12 mouse cellular contexts compared by ENCODE assay signal in the genomic region with DNA sequence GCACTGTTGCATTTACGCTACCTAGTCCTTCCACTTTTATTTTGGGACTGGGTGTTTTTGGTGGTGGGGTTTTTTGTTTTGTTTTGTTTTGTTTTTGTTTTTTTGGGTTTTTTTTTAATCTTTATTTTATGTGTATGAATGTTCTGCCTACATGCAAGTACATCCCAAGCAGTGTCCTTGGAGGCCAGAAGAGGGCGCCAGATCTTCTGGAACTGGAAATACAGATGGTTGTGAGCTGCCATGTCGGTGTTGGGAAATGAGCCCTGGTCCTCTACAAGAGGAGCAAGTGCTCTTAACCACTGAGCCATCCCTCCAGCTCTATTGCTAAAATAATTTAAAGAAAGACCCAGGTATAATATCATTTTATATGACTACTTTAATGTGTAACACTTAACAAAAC. TPM values are rescaled to one million over a fixed set of nuclear protein-coding genes. Genes with fewer than 3 reads are reported as not detected.
DNase-seq lines count a peak whose midpoint lies in the region; ATAC-seq and TF ChIP-seq lines count a peak whose summit lies in the region.
"Had no signal": no experiment of that assay in that cellular context is flagged by ENCODE, and none has a peak within 500 bp of the region (broad histone marks: within the 10 kb centered on the region; RNA-seq: fewer than 3 reads in every experiment).

No protein-coding gene starts in this region.

- H3K36me3 ChIP-seq in hindbrain, embryonic 11.5 days (ENCODE audit: control insufficient read depth, insufficient read depth, low read length): no peaks in the 10 kb centered on the region
- peaks cover 22% of the 10 kb centered on the region for H3K36me3 ChIP-seq in hindbrain, embryonic 12.5 days
- no peaks in the 10 kb centered on the region for H3K36me3 ChIP-seq in thymus, adult 2 months (ENCODE audit: control insufficient read depth, insufficient read depth, low read length)
- H3K36me3 ChIP-seq: embryonic facial prominence, embryonic 13.5 days; midbrain, embryonic 10.5 days had no signal

- H3K27ac ChIP-seq in hindbrain, embryonic 11.5 days (ENCODE audit: low read depth, low read length): no peak overlapping the region
- H3K27ac ChIP-seq in hindbrain, embryonic 12.5 days: no peak overlapping the region
- no peak overlapping the region for H3K27ac ChIP-seq in thymus, adult 2 months (ENCODE audit: control insufficient read depth, insufficient read depth, low read length)
- H3K27ac ChIP-seq: embryonic facial prominence, embryonic 13.5 days; midbrain, embryonic 10.5 days had no signal

- H3K9me3 ChIP-seq in hindbrain, embryonic 11.5 days (ENCODE audit: control insufficient read depth, low read length): no peaks in the 10 kb centered on the region
- no peaks in the 10 kb centered on the region for H3K9me3 ChIP-seq in hindbrain, embryonic 12.5 days (replicated peaks)
- H3K9me3 ChIP-seq: embryonic facial prominence, embryonic 13.5 days; midbrain, embryonic 10.5 days had no signal

- intact Hi-C loops in left cerebral cortex, postnatal 14 days (cut with DNase I): no loop called here

- no peaks in the 10 kb centered on the region for H3K4me1 ChIP-seq in hindbrain, embryonic 11.5 days (replicated peaks; ENCODE audit: control insufficient read depth, insufficient read depth, low read length)
- no peaks in the 10 kb centered on the region for H3K4me1 ChIP-seq in hindbrain, embryonic 12.5 days
- no peaks in the 10 kb centered on the region for H3K4me1 ChIP-seq in thymus, adult 2 months (replicated peaks; ENCODE audit: control insufficient read depth, insufficient read depth, low read length)
- H3K4me1 ChIP-seq: embryonic facial prominence, embryonic 13.5 days; midbrain, embryonic 10.5 days had no signal

- H3K4me2 ChIP-seq in hindbrain, embryonic 11.5 days (replicated peaks; ENCODE audit: low read depth, low read length): no peak overlapping the region
- H3K4me2 ChIP-seq in hindbrain, embryonic 12.5 days (replicated peaks): no peak overlapping the region
- H3K4me2 ChIP-seq: embryonic facial prominence, embryonic 13.5 days had no signal

- TF ChIP-seq CTCF in thymus, adult 2 months (IDR thresholded peaks at IDR 0.05; ENCODE audit: borderline replicate concordance, control insufficient read depth, extremely low read depth, insufficient read depth, low read length, poor library complexity): no peak

- H3K4me3 ChIP-seq in hindbrain, embryonic 11.5 days (ENCODE audit: low read depth, low read length): no peak overlapping the region
- no peak overlapping the region for H3K4me3 ChIP-seq in hindbrain, embryonic 12.5 days
- H3K4me3 ChIP-seq in thymus, adult 2 months (ENCODE audit: control insufficient read depth, insufficient read depth, low read length): no peak overlapping the region
- H3K4me3 ChIP-seq: embryonic facial prominence, embryonic 13.5 days; midbrain, embryonic 10.5 days had no signal

- H3K9ac ChIP-seq in hindbrain, embryonic 11.5 days (ENCODE audit: low read depth, low read length): no peak overlapping the region
- H3K9ac ChIP-seq in hindbrain, embryonic 12.5 days: no peak overlapping the region
- H3K9ac ChIP-seq: embryonic facial prominence, embryonic 13.5 days had no signal

- no peak for TF ChIP-seq POLR2A in thymus, adult 2 months (IDR thresholded peaks at IDR 0.05; ENCODE audit: control insufficient read depth, extremely low read depth, insufficient read depth, low read length, poor library complexity)

- no peaks in the 10 kb centered on the region for H3K27me3 ChIP-seq in hindbrain, embryonic 11.5 days (ENCODE audit: control insufficient read depth, insufficient read depth, low read length)
- H3K27me3 ChIP-seq in hindbrain, embryonic 12.5 days: no peaks in the 10 kb centered on the region
- no peaks in the 10 kb centered on the region for H3K27me3 ChIP-seq in thymus, adult 2 months (ENCODE audit: control insufficient read depth, insufficient read depth, low read length)
- H3K27me3 ChIP-seq: embryonic facial prominence, embryonic 13.5 days had no signal

- ATAC-seq in hindbrain, embryonic 11.5 days (ENCODE audit: low FRiP score): no peak
- ATAC-seq in hindbrain, embryonic 12.5 days (ENCODE audit: low FRiP score): no peak
- ATAC-seq: inflammation-experienced regulatory T-cells, adult 6 months had no signal

- peak; percentile 30 for DNase-seq in hindbrain, embryonic 11.5 days (ENCODE audit: low spot score)
- peak; percentile 29 for DNase-seq in thymus, adult 2 months
- no peak for DNase-seq in thymus, adult 18-20 months
- peak; percentile 42 for DNase-seq in c-Kit-negative CD71-positive TER-119-positive erythroid progenitor cells, embryonic 14.5 days (ENCODE audit: low read depth, low spot score)
- peak; percentile 62 for DNase-seq in thymus, postnatal 4 days
- DNase-seq in urinary bladder, adult 2 months (ENCODE audit: low spot score): no peak
- DNase-seq in left cerebral cortex, postnatal 14 days (ENCODE audit: low spot score in 2 of 2): no peak

- 49% methylated on average over 3 of the region's 3 CpGs for WGBS in hindbrain, embryonic 11.5 days
- 57% methylated on average over 3 of the region's 3 CpGs for WGBS in hindbrain, embryonic 12.5 days
- WGBS in thymus, adult 2 months: 70% methylated on average over 3 of the region's 3 CpGs

RNA-seq across cellular contexts. Expression of gene BC029722, which starts 16.5 kb away (rescaled TPM):
- polyA plus RNA-seq in hindbrain, embryonic 11.5 days (2014; fragmentation: Nextera tagmentation; extraction: Ambion mirVana): 9.6 and 9.7 TPM in 2 replicates
- polyA plus RNA-seq in hindbrain, embryonic 12.5 days (2016; fragmentation: Nextera tagmentation; extraction: Ambion mirVana): 17.1 and 17.3 TPM in 2 replicates
- 37.5 and 40.3 TPM in 2 replicates for polyA plus RNA-seq in thymus, adult 2 months (2012; rRNA removed)
- polyA plus RNA-seq in urinary bladder, adult 2 months (2012; rRNA removed): 42.8 and 48.4 TPM in 2 replicates
- total RNA-seq in left cerebral cortex, postnatal 14 days (2021): 10 to 100 TPM; 45.7 to 50.3 TPM

RNA-seq across cellular contexts. Expression of gene Eif6, which starts 24.0 kb away (rescaled TPM):
- polyA plus RNA-seq in hindbrain, embryonic 11.5 days (2014; fragmentation: Nextera tagmentation; extraction: Ambion mirVana): 193 and 208 TPM in 2 replicates
- 151 and 160 TPM in 2 replicates for polyA plus RNA-seq in hindbrain, embryonic 12.5 days (2016; fragmentation: Nextera tagmentation; extraction: Ambion mirVana)
- 169 and 174 TPM in 2 replicates for polyA plus RNA-seq in thymus, adult 2 months (2012; rRNA removed)
- polyA plus RNA-seq in urinary bladder, adult 2 months (2012; rRNA removed): 63.3 and 65.9 TPM in 2 replicates
- 10 to 100 TPM; 65.3 to 67.6 TPM for total RNA-seq in left cerebral cortex, postnatal 14 days (2021)

RNA-seq across cellular contexts. Expression of gene Mmp24, which starts 27.6 kb away (rescaled TPM):
- 3.2 and 3.4 TPM in 2 replicates for polyA plus RNA-seq in hindbrain, embryonic 11.5 days (2014; fragmentation: Nextera tagmentation; extraction: Ambion mirVana)
- polyA plus RNA-seq in hindbrain, embryonic 12.5 days (2016; fragmentation: Nextera tagmentation; extraction: Ambion mirVana): 5.3 and 6.0 TPM in 2 replicates
- 0.08 and 0.09 TPM in 2 replicates for polyA plus RNA-seq in thymus, adult 2 months (2012; rRNA removed)
- polyA plus RNA-seq in urinary bladder, adult 2 months (2012; rRNA removed): 0.04 and 0.09 TPM in 2 replicates
- total RNA-seq in left cerebral cortex, postnatal 14 days (2021): 10 to 100 TPM; 45.8 to 50.0 TPM
- polyA plus RNA-seq: inflammation-experienced regulatory T-cells, adult 6 months had no signal

RNA-seq across cellular contexts. Expression of gene Fam83c, which starts 31.9 kb away (rescaled TPM):
- 0.19 and 0.20 TPM in 2 replicates for polyA plus RNA-seq in hindbrain, embryonic 11.5 days (2014; fragmentation: Nextera tagmentation; extraction: Ambion mirVana)
- polyA plus RNA-seq in hindbrain, embryonic 12.5 days (2016; fragmentation: Nextera tagmentation; extraction: Ambion mirVana): 0.41 and 0.46 TPM in 2 replicates
- 0.08 and 0.14 TPM in 2 replicates for polyA plus RNA-seq in thymus, adult 2 months (2012; rRNA removed)
- polyA plus RNA-seq in urinary bladder, adult 2 months (2012; rRNA removed): 2.6 and 3.7 TPM in 2 replicates
- not detected for total RNA-seq in left cerebral cortex, postnatal 14 days (2021)
- total RNA-seq: gastrocnemius, postnatal 4 days had no signal
- polyA plus RNA-seq: inflammation-experienced regulatory T-cells, adult 6 months had no signal

RNA-seq across cellular contexts. Expression of gene Procr, which starts 51.8 kb away (rescaled TPM):
- polyA plus RNA-seq in hindbrain, embryonic 11.5 days (2014; fragmentation: Nextera tagmentation; extraction: Ambion mirVana): 2.5 and 3.1 TPM in 2 replicates
- 3.4 and 4.1 TPM in 2 replicates for polyA plus RNA-seq in hindbrain, embryonic 12.5 days (2016; fragmentation: Nextera tagmentation; extraction: Ambion mirVana)
- 3.7 and 4.7 TPM in 2 replicates for polyA plus RNA-seq in thymus, adult 2 months (2012; rRNA removed)
- 19.3 and 21.2 TPM in 2 replicates for polyA plus RNA-seq in urinary bladder, adult 2 months (2012; rRNA removed)
- total RNA-seq in left cerebral cortex, postnatal 14 days (2021): 1 to 10 TPM; 1.8 to 1.9 TPM

Comparison
In these comparisons a context has a peak if more than half of its experiments do, and no peak if none do; other contexts are left out.
1. DNase-seq: peak in hindbrain, embryonic 11.5 days (single experiment), thymus, adult 2 months (single experiment), c-Kit-negative CD71-positive TER-119-positive erythroid progenitor cells, embryonic 14.5 days (single experiment) and thymus, postnatal 4 days (single experiment); none in thymus, adult 18-20 months (0 of 2), urinary bladder, adult 2 months (single experiment) and left cerebral cortex, postnatal 14 days (0 of 2).